ENCODE assay signal across 26 mouse cellular contexts in genomic region chr6:33465392-33465791, GRCm38 (mm10).
A peak's percentile ranks its signal among the peaks of the same experiment; 100 is the strongest.
DNase-seq lines count a peak whose midpoint lies in the region; ATAC-seq and TF ChIP-seq lines count a peak whose summit lies in the region.
"Had no signal": no experiment of that assay in that cellular context is flagged by ENCODE, and none has a peak within 500 bp of the region (broad histone marks: within the 10 kb centered on the region; RNA-seq: fewer than 3 reads in every experiment).

No protein-coding gene starts in this region.

- no peak for TF ChIP-seq CTCF in midbrain, postnatal 0 days (IDR thresholded peaks at IDR 0.05)

- no peak for DNase-seq in hindbrain, embryonic 14.5 days (ENCODE audit: low spot score)
- no peak for DNase-seq in hindbrain, embryonic 11.5 days (ENCODE audit: low spot score)
- no peak for DNase-seq in midbrain, postnatal 0 days (ENCODE audit: low spot score)
- no peak for DNase-seq in embryo, embryonic 11 days
- DNase-seq in frontal cortex, adult 2 months (ENCODE audit: extremely low spot score in 1 of 2, low spot score in 1 of 2) = no peak
- DNase-seq: adrenal gland, postnatal 36 days; B cell, adult 2 months; cerebellum, adult 11 months; cerebellum, adult 9-11 months; heart, postnatal 36 days; kidney, adult 2 months; lung, postnatal 4 days; right cerebral cortex, postnatal 25 days; spleen, adult 18-20 months had no signal

- no peaks in the 10 kb centered on the region for H3K27me3 ChIP-seq in hindbrain, embryonic 14.5 days (ENCODE audit: control insufficient read depth, insufficient read depth, low read length)
- H3K27me3 ChIP-seq in hindbrain, embryonic 11.5 days (ENCODE audit: control insufficient read depth, insufficient read depth, low read length) = no peaks in the 10 kb centered on the region
- no peaks in the 10 kb centered on the region for H3K27me3 ChIP-seq in midbrain, embryonic 12.5 days
- H3K27me3 ChIP-seq in midbrain, postnatal 0 days (ENCODE audit: insufficient read depth, low read length) = no peaks in the 10 kb centered on the region
- no peaks in the 10 kb centered on the region for H3K27me3 ChIP-seq in forebrain, embryonic 15.5 days
- no peaks in the 10 kb centered on the region for H3K27me3 ChIP-seq in midbrain, embryonic 16.5 days (ENCODE audit: control insufficient read depth, insufficient read depth, low read depth, low read length)
- H3K27me3 ChIP-seq: CH12.LX; limb, embryonic 15.5 days; lung, embryonic 15.5 days; Patski had no signal

- WGBS in hindbrain, embryonic 14.5 days = 44% methylated on average over 3 of the region's 3 CpGs
- WGBS in hindbrain, embryonic 11.5 days = 83% methylated on average over 3 of the region's 3 CpGs
- 55% methylated on average over 3 of the region's 3 CpGs for WGBS in midbrain, embryonic 12.5 days
- 39% methylated on average over 3 of the region's 3 CpGs for whole genome bisulfite sequencing in midbrain, postnatal 0 days
- WGBS in forebrain, embryonic 15.5 days = 13% methylated on average over 3 of the region's 3 CpGs
- WGBS in midbrain, embryonic 16.5 days = 31% methylated on average over 3 of the region's 3 CpGs

- H3K4me3 ChIP-seq in hindbrain, embryonic 14.5 days (replicated peaks; ENCODE audit: low read length) = no peak overlapping the region
- H3K4me3 ChIP-seq in hindbrain, embryonic 11.5 days (ENCODE audit: low read depth, low read length) = no peak overlapping the region
- no peak overlapping the region for H3K4me3 ChIP-seq in midbrain, embryonic 12.5 days
- no peak overlapping the region for H3K4me3 ChIP-seq in midbrain, postnatal 0 days (ENCODE audit: low read depth, low read length)
- no peak overlapping the region for H3K4me3 ChIP-seq in forebrain, embryonic 15.5 days
- H3K4me3 ChIP-seq in midbrain, embryonic 16.5 days (ENCODE audit: low read depth, low read length) = no peak overlapping the region
- H3K4me3 ChIP-seq: embryonic facial prominence, embryonic 10.5 days; left cerebral cortex, adult 2 months; limb, embryonic 15.5 days; lung, embryonic 15.5 days; myocyte had no signal

- no peak for ATAC-seq in hindbrain, embryonic 14.5 days (ENCODE audit: low FRiP score)
- ATAC-seq in hindbrain, embryonic 11.5 days (ENCODE audit: low FRiP score) = no peak
- ATAC-seq in midbrain, embryonic 12.5 days (ENCODE audit: low FRiP score, low read depth) = 0 out of 2 replicates have a peak, but pooled peaks have one; percentile 34
- ATAC-seq in midbrain, postnatal 0 days (ENCODE audit: low FRiP score) = no peak
- peak; percentile 57; the same call in 1 of the 2 replicates for ATAC-seq in forebrain, embryonic 15.5 days (replicated peaks)
- ATAC-seq in midbrain, embryonic 16.5 days = peak; percentile 60; the same call in 1 of the 2 replicates
- ATAC-seq: Patski had no signal

- no peaks in the 10 kb centered on the region for H3K9me3 ChIP-seq in hindbrain, embryonic 14.5 days (ENCODE audit: control insufficient read depth, low read length)
- no peaks in the 10 kb centered on the region for H3K9me3 ChIP-seq in hindbrain, embryonic 11.5 days (ENCODE audit: control insufficient read depth, low read length)
- no peaks in the 10 kb centered on the region for H3K9me3 ChIP-seq in midbrain, embryonic 12.5 days
- H3K9me3 ChIP-seq in midbrain, postnatal 0 days (ENCODE audit: low read length) = no peaks in the 10 kb centered on the region
- no peaks in the 10 kb centered on the region for H3K9me3 ChIP-seq in forebrain, embryonic 15.5 days
- H3K9me3 ChIP-seq in midbrain, embryonic 16.5 days (replicated peaks; ENCODE audit: control insufficient read depth, low read length, poor library complexity, severe bottlenecking) = no peaks in the 10 kb centered on the region
- H3K9me3 ChIP-seq: embryonic facial prominence, embryonic 10.5 days; G1E; limb, embryonic 15.5 days; lung, embryonic 15.5 days had no signal

- H3K9ac ChIP-seq in hindbrain, embryonic 14.5 days = no peak overlapping the region
- no peak overlapping the region for H3K9ac ChIP-seq in hindbrain, embryonic 11.5 days (ENCODE audit: low read depth, low read length)
- H3K9ac ChIP-seq in midbrain, embryonic 12.5 days (replicated peaks) = no peak overlapping the region
- H3K9ac ChIP-seq in midbrain, postnatal 0 days (replicated peaks; ENCODE audit: low read length, poor library complexity, severe bottlenecking) = no peak overlapping the region
- H3K9ac ChIP-seq in forebrain, embryonic 15.5 days (replicated peaks) = no peak overlapping the region
- no peak overlapping the region for H3K9ac ChIP-seq in midbrain, embryonic 16.5 days (ENCODE audit: low read depth, low read length)
- H3K9ac ChIP-seq: limb, embryonic 15.5 days; lung, embryonic 15.5 days had no signal

- peaks cover 9% of the 10 kb centered on the region; the same call in 1 of the 2 replicates for H3K4me1 ChIP-seq in hindbrain, embryonic 14.5 days (replicated peaks; ENCODE audit: control insufficient read depth, insufficient read depth, low read length)
- H3K4me1 ChIP-seq in hindbrain, embryonic 11.5 days (replicated peaks; ENCODE audit: control insufficient read depth, insufficient read depth, low read length) = no peaks in the 10 kb centered on the region
- H3K4me1 ChIP-seq in midbrain, embryonic 12.5 days = peaks cover 11% of the 10 kb centered on the region
- H3K4me1 ChIP-seq in midbrain, postnatal 0 days (ENCODE audit: insufficient read depth, low read length) = no peaks in the 10 kb centered on the region
- peaks cover 11% of the 10 kb centered on the region for H3K4me1 ChIP-seq in forebrain, embryonic 15.5 days
- H3K4me1 ChIP-seq in midbrain, embryonic 16.5 days (ENCODE audit: control insufficient read depth, insufficient read depth, low read length) = peaks cover 7% of the 10 kb centered on the region
- H3K4me1 ChIP-seq: embryonic facial prominence, embryonic 10.5 days; limb, embryonic 15.5 days; lung, embryonic 15.5 days had no signal

- no peaks in the 10 kb centered on the region for H3K36me3 ChIP-seq in hindbrain, embryonic 14.5 days (replicated peaks; ENCODE audit: control insufficient read depth, insufficient read depth)
- no peaks in the 10 kb centered on the region for H3K36me3 ChIP-seq in hindbrain, embryonic 11.5 days (ENCODE audit: control insufficient read depth, insufficient read depth, low read length)
- H3K36me3 ChIP-seq in midbrain, embryonic 12.5 days = no peaks in the 10 kb centered on the region
- H3K36me3 ChIP-seq in midbrain, postnatal 0 days (ENCODE audit: insufficient read depth, low read length) = no peaks in the 10 kb centered on the region
- no peaks in the 10 kb centered on the region for H3K36me3 ChIP-seq in forebrain, embryonic 15.5 days
- H3K36me3 ChIP-seq in midbrain, embryonic 16.5 days (ENCODE audit: control insufficient read depth, insufficient read depth, low read length) = no peaks in the 10 kb centered on the region
- H3K36me3 ChIP-seq: embryonic facial prominence, embryonic 10.5 days; limb, embryonic 15.5 days; lung, embryonic 15.5 days had no signal

- H3K27ac ChIP-seq in hindbrain, embryonic 14.5 days = peak overlapping the region; percentile 72
- no peak overlapping the region for H3K27ac ChIP-seq in hindbrain, embryonic 11.5 days (ENCODE audit: low read depth, low read length)
- H3K27ac ChIP-seq in midbrain, embryonic 12.5 days (replicated peaks) = peak overlapping the region; percentile 62
- H3K27ac ChIP-seq in midbrain, postnatal 0 days (ENCODE audit: low read depth, low read length) = no peak overlapping the region
- peak overlapping the region; percentile 60 for H3K27ac ChIP-seq in forebrain, embryonic 15.5 days (replicated peaks)
- peak overlapping the region; percentile 63 for H3K27ac ChIP-seq in midbrain, embryonic 16.5 days (ENCODE audit: low read length)
- H3K27ac ChIP-seq: embryonic facial prominence, embryonic 10.5 days; kidney, postnatal 0 days; left cerebral cortex, adult 2 months; limb, embryonic 15.5 days; lung, embryonic 15.5 days had no signal

- H3K4me2 ChIP-seq in hindbrain, embryonic 14.5 days (replicated peaks) = no peak overlapping the region
- no peak overlapping the region for H3K4me2 ChIP-seq in hindbrain, embryonic 11.5 days (replicated peaks; ENCODE audit: low read depth, low read length)
- no peak overlapping the region for H3K4me2 ChIP-seq in midbrain, embryonic 12.5 days (replicated peaks)
- H3K4me2 ChIP-seq in midbrain, postnatal 0 days (ENCODE audit: low read depth, low read length, poor library complexity, severe bottlenecking) = no peak overlapping the region
- no peak overlapping the region for H3K4me2 ChIP-seq in forebrain, embryonic 15.5 days (replicated peaks)
- no peak overlapping the region for H3K4me2 ChIP-seq in midbrain, embryonic 16.5 days (ENCODE audit: low read length)
- H3K4me2 ChIP-seq: limb, embryonic 15.5 days; lung, embryonic 15.5 days had no signal

Comparison
In these comparisons a context has a peak if more than half of its experiments do, and no peak if none do; other contexts are left out.
1. ATAC-seq: peak in midbrain, embryonic 12.5 days (single experiment), forebrain, embryonic 15.5 days (single experiment) and midbrain, embryonic 16.5 days (single experiment); none in hindbrain, embryonic 14.5 days (single experiment), hindbrain, embryonic 11.5 days (single experiment) and midbrain, postnatal 0 days (single experiment).
2. H3K27ac ChIP-seq: peak in hindbrain, embryonic 14.5 days (single experiment), midbrain, embryonic 12.5 days (single experiment), forebrain, embryonic 15.5 days (single experiment) and midbrain, embryonic 16.5 days (single experiment); none in hindbrain, embryonic 11.5 days (single experiment) and midbrain, postnatal 0 days (single experiment).